Mouse (Mus musculus) v-Abl transformed pro-B cells (cell line): ENCODE results near the gene Prkcg.

ENCODE experiments used
- in situ Hi-C, 2 experiments: fragments of 400-800 bp; cut with MboI; formaldehyde crosslinking; loops; one replicate each; pipeline ENCODE4 v1.15.1; 2025; ENCODE audit not compliant: unreplicated experiment in 2 of 2

The Prkcg gene

DNA sequence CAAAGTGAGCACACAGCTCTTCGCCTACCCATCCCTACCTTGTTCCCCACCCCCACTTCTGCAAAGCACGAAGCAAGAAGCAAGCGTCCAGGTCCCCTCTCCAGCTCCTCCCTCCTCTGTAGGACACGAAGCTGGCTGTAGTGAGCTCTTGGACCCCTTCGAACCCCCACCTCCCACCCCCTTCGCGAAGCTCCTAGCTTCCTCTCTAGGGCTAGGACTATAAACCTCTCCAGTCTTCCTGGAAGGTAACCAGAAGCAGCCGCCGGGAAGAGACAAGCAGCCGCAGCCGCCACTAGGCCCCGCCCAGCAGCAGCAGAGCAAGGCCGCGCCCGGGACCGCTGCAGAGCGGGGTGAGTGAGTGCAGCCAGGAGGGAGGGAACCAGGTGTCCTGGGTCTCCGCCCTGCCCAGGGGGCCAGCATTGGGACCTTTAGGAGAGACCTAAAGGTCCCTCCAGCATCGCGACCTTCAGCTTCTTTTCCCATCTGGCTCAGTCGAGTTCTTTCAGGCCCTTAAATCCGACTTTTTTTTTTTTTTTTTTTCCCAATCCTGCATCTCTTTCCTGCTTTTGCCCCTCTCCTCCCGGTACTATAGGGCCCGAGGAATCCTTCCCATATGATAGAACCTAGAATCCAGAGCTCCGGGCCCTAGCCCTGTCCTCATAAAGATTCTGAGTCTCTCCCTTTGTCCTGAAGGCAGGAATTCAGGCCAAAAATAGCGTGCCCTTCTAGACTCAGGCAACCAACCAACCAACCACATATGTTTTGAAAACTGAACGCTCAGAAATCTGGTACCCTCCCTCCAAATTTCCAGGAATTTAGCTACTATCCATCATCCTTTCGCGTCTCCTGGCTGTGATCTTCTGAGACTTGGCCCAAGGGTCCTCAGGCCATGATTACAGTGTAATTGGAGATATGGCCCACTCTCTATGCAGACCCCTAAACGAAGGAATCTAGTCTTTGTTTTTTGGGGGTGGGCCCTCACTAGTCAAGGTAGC, at the start of gene Prkcg, which contains the start of gene Myadm:
Prkcg (plus strand) TSS at position 204 of the 995 bp plus-strand sequence.
Myadm (plus strand) TSS at position 105 of the 995 bp plus-strand sequence.
- in situ Hi-C loops, result loop anchor here (25.0 kb wide), 6 partner anchors 398 to 1748 kb away; partner anchors contain the start of genes Mboat7 (in 2 of the 2), Tmc4 (in 2 of the 2), Tsen34 (in 2 of the 2) and 4632433K11Rik (in 1 of the 2)

DNA sequence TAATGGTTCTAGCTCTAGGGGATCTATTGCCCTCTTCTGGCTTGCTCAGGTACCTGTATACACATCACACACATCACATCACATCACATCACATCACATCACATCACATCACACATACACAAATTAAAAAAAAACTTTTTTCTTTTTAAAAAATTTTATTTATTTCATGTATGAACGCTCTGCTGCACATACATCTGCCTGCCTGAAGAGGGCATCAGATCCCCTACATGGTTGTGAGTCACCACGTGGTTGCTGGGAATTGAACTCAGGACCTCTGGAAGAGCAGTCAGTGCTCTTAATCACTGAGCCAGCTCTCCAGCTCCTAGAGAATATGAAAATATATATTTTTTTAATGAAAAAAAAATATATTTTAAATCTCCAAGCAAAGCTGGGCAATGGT, 49.8 kb upstream of the Prkcg start:
- in situ Hi-C loops, result no loop called here

DNA sequence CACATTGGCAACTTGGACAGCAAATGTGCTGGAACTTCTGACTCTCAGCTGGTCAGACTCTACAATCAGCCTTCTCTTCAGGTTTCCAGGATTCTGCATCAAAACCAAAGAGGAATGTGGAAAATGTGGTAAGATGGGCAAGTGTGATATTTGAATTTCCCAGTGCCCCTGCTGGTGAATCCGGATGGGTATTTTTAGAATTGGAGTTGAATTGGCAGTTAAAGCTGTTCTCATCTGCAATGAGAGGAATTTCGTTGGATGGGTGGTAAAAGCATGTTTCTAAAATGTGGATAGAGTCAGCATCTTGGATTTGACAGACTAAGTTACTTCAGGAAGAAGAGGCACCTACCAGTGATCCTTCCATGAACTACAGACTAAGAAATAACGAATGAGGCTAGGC, 28.3 kb upstream of the Prkcg start:
- in situ Hi-C loops, result loop anchor here in 1 of 2 experiments (5.0 kb wide), 1 partner anchor 42 kb away; no protein-coding TSS in a partner anchor

DNA sequence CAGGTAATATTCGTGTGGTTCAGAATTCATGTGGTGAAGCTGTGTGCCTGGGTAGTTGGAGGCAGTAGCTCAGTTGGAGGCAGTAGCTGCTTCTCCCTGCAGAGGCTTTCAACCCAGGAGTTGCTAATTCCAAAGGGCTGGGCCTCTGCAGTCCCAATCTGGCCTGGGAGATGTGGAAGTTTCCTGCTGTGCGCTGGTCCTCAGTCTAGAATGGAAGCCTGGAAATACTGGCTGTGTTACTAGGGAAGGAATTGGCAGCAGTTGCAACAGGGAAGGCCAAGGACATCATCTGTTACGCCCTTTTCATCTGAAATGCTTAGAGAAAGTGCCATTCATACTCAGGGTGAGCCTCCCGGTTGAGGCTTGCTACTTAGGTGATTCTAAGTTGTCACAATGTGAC, 27.5 kb upstream of the Prkcg start:
- in situ Hi-C loops, result loop anchor here in 1 of 2 experiments (5.0 kb wide), 1 partner anchor 41 kb away; no protein-coding TSS in a partner anchor

DNA sequence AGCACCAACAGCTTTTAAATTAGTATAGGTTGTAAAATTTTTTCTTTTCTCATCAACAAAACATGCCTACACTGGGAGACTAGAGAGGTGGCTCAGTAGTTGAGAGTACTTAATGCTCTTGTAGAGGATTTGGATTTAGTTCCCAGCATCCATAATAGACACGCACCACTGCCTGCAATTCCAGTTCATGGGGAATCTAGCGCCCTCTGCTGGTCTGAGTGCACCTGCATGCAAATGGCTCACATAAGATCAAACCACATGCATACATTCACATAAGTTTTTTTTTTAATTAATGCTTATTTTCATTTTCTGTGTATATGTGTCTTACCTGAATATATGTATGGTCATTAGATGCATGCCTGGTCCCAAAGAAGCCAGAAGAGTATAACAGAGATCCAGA, 26.2 kb upstream of the Prkcg start:
- in situ Hi-C loops, result loop anchor here in 1 of 2 experiments (5.0 kb wide), 1 partner anchor 40 kb away; no protein-coding TSS in a partner anchor

DNA sequence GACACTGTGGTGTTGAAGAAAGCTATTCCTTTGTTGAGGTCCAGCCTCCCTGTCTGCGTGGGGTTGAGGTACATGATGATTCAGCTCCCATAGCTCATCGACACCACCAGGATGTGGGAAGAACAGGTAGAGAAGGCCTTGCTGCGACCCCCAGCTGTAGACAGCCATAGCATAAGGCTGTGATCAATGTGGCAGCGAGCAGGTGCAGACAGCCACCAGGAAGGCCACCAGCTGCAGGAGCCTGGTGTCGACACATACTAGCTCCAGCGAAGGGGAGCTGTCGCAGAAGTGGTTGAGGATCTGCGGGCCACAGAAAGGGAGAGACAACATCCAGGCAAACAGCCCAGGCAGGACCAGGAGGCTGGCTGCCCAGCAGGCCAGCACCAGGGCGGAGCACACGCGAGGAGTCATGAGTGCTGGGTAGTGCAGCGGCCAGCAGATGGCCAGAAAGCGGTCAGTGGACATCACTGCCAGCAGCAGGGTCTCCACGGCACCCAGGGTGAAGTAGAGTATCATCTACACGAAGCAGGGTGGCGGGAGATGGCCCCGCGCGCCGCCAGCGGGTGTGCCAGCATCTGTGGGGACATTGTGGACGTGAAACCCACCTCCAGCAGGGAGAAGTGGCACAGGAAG, 24.5 kb upstream of the Prkcg start:
- in situ Hi-C loops, result loop anchor here (5.0 kb wide), 1 partner anchor 38 kb away; no protein-coding TSS in a partner anchor

DNA sequence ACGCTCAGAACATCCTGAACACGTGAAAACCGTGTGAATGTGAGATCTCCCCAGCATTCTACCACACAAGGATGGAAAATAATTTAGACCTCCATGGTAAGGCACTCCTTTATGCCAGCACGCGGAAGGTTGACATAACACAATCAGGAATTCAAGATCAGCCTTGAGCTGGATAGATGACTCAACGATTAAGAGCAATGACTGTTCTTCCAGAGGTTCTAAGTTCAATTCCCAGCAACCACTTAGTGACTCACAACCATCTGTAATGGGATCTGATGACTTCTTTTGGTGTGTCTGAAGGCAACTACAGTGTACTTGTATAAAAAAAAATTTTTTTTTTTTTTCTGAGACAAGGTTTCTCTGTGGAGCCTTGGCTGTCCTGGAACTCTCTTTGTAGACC, 23.7 kb upstream of the Prkcg start:
- in situ Hi-C loops, result loop anchor here in 1 of 2 experiments (5.0 kb wide), 1 partner anchor 37 kb away; no protein-coding TSS in a partner anchor

DNA sequence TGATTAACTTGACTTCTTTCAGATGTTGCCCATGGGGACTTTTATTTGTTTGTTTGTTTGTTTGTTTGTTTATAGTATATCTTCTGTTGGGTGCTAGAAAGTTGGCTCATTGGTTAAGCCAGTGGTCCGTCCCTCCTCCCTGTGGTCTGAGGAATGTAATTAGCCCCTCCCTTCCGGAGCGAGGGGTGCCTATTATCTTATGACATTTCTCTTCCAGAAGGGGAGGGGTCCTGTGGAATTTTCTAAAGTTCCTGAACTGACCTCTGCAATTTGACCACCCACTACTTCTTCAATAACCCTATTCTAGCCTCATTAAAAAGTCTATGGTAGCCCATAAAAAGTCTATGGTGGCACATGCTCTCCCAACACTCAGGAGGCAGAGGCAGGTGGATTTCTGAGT, 21.7 kb upstream of the Prkcg start:
- in situ Hi-C loops, result loop anchor here in 1 of 2 experiments (5.0 kb wide), 1 partner anchor 35 kb away; no protein-coding TSS in a partner anchor

DNA sequence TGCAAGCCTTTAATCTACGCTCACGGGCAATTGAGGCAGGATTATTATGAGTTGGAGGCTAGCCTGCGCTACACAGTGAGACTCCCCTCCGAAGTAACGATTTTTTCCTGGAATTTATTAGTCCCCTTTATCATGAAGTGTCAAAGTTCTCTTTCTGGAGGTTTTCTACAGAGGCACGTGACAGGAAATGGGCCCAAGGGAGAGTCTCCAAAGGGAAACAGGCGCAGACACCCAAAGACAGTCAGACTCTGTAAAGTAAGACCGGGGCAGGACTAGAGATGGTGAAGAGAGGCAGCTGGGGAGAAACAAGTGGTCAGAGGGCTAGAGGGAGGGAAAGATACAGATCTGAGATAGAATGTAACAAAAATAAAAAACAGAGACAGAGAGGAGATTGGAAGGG, 21.1 kb upstream of the Prkcg start:
- in situ Hi-C loops, result loop anchor here in 1 of 2 experiments (5.0 kb wide), 1 partner anchor 34 kb away; no protein-coding TSS in a partner anchor

DNA sequence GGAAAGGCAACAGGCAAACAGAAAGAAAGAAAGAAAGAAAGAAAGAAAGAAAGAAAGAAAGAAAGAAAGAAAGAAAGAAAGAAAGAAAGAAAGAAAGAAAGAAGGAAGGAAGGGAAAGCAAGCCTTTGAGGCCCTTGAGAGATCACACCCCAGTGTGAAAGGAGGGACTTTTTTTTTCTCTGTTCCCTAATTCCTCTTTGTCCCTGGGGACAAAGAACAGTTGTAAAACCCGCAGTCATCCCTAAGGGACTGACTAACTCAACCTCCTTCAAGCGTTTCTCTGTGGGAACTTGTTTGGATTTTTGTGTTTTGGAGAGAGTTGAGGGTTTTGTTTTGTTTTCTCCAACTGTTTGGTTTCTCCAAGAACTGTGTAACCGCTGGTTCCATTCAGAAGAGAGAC, 20.7 kb upstream of the Prkcg start:
- in situ Hi-C loops, result loop anchor here in 1 of 2 experiments (5.0 kb wide), 1 partner anchor 34 kb away; no protein-coding TSS in a partner anchor

DNA sequence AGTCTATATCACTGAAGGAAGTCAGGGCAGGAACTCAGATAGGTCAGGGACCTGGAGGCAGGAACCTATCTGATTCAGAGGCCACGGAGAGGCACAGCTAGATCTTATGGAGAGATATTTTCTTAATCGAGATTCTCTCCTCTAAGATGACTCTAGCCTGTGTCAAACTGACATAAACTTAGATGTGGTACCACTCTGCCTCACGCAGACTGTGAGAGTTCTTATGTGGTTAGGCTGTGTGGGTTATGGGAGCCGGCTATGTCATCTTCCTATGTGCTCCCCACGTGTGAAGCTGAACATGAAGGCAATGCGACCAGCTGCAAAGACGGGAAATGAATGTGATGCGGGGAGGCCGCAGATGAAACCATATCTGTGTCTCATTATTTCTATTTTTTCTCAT, 16.8 kb upstream of the Prkcg start:
- in situ Hi-C loops, result no loop called here

DNA sequence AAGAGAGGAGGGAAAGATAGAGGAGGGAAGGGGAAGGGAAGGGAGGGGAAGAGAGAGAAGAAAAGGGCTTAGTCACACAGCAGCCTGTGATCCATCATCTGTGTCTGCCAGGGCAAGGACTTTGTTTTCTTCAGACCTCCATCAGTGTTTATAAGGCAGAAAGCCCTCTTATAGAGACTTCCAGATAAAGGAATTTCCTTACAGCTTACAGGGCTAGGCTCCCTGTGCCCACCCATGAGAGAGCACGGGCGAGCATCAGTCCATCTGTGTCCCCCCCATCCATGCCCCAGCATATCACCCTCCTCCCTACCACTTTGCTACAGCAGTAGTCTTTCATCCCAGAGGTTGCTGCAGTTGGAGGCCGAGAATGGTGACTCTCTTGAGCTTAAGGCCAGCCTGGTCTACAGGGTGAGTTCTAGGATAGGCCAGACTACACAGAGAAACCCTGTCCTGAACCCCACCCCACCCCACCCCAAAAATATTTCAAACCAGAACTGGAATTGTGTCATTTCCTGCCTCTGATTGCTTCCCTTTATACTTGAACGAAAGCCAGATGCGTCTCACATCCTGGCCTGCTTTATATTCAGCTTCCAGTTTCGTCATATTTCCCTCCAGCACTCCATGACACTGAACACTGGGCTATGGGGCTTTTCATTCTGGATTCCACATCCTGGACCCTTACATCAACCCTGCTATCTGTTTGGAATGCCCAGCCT, 13.4 kb upstream of the Prkcg start:
- in situ Hi-C loops, result loop anchor here (25.0 kb wide), 6 partner anchors 412 to 1762 kb away; partner anchors contain the start of genes Mboat7 (in 2 of the 2), Tmc4 (in 2 of the 2), Tsen34 (in 2 of the 2) and 4632433K11Rik (in 1 of the 2)

DNA sequence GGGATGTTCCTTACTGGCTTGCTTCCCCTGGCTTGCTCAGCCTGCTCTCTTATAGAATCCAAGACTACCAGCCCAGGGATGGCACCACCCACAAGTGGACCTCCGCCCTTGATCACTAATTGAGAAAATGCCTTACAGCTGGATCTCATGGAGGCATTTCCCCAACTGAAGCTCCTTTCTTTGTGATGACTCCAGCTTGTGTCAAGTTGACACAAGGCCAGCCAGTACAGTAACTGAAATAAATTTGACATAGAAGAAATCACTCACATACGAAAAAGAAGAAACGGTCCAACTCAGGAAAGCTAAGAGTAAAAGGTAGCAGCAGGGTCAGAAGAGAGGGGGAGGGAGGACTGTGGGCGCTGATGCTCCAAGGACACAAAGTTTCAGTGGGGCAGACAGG, 12.2 kb upstream of the Prkcg start:
- in situ Hi-C loops, result loop anchor here (25.0 kb wide), 6 partner anchors 411 to 1761 kb away; partner anchors contain the start of genes Mboat7 (in 2 of the 2), Tmc4 (in 2 of the 2), Tsen34 (in 2 of the 2) and 4632433K11Rik (in 1 of the 2)

DNA sequence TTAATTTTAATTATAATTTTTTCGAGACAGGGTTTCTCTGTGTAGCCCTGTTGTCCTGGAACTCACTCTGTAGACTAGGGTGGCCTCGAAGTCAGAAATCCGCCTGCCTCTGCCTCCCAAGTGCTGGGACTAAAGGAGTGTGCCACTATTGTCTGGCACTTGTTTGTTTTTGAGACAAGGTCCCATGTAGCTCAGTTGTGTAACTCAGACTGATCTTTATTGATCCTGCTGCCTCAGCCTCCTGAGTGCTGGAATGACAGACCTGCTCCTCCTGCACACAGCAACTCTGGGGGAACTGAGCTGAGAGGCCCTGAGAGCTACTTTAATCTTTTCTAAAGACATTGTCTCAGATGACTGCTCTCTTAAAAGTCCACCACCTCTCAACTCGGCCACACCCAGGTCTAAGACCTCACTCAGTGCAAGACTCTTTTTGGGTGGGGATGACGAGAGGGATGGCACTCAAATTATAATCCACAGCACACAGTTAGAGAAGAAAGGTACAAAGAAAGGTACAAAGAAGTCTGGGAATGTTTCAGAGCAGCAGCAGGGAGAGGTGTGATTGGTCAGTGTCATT, 8.8 kb upstream of the Prkcg start:
- in situ Hi-C loops, result loop anchor here (25.0 kb wide), 6 partner anchors 407 to 1757 kb away; partner anchors contain the start of genes Mboat7 (in 2 of the 2), Tmc4 (in 2 of the 2), Tsen34 (in 2 of the 2) and 4632433K11Rik (in 1 of the 2)

DNA sequence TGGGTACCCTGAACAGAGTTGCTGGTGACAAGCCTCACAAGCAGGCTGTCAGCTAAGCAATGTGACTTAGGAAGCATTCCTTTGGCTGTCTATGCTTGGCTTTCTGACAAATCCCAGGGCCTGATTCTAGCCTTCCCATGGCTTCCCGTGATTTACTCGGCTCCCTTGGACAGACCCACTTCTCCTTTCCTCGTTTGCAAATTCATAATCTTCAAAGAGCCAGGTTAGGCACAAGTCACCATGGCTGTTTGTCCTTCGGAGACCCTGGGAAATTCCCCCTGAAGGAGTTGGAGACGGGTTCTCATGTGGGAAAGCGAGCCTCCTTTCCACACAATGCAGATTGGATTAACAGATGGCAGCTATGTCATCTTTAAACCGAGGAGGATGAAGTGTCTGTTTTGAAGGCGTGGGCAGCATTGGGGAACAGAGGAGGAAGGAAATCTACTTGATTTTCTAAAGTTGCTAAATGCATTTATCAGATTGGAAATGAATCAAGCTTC, 8.3 kb upstream of the Prkcg start:
- in situ Hi-C loops, result loop anchor here (25.0 kb wide), 6 partner anchors 407 to 1757 kb away; partner anchors contain the start of genes Mboat7 (in 2 of the 2), Tmc4 (in 2 of the 2), Tsen34 (in 2 of the 2) and 4632433K11Rik (in 1 of the 2)

DNA sequence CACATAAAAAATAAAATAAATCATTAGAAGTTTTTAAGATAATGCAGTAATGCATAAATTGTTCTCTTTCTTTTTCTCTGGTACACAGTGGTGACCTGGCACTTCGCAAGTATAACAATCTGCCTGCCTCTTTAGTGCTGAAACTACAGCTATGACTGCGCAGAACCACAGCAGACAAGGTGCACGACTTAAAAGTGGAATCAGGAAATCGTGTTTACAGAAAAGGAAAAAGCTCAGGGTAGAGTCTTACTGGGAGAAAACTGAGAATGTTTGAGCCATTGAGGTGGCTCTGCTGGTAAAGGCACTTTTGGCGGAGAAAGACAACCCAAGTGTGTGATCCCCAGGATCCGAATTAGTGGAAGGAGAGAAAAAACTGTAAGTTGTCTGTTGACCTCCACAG, 7.2 kb upstream of the Prkcg start:
- in situ Hi-C loops, result loop anchor here (25.0 kb wide), 6 partner anchors 406 to 1756 kb away; partner anchors contain the start of genes Mboat7 (in 2 of the 2), Tmc4 (in 2 of the 2), Tsen34 (in 2 of the 2) and 4632433K11Rik (in 1 of the 2)

DNA sequence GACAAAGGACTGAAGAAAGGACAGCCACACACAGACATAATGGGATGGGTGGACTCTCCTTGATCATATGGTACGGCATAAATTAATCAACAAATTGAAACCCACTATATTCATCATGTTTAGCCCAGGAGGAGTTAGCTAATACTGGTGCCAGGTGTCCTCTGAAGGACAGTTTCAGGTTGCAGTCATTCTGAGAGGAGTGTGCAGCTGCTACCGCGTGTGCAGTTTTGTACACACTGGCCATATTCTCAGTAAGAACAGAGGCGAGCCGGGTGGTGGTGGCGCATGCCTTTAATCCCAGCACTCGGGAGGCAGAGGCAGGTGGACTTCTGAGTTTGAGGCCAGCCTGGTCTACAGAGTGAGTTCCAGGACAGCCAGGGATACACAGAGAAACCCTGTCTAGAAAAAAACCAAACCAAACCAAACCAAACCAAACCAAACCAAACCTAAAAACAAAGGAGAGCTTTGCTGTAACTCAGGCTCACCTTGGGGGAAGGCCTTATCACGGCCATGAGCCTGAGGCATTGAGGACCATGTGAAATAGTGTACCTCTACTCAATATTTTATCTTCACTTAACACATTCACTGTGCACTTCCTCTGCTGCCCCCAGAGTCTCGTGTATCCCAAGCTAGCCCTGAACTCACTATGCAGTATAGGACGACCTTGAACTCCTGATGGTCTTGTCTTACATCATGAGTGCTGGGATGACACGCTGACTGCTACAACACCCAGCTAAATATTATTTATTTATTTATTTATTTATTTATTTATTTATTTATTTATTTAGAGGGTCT, 5.7 kb upstream of the Prkcg start:
- in situ Hi-C loops, result loop anchor here (25.0 kb wide), 6 partner anchors 404 to 1754 kb away; partner anchors contain the start of genes Mboat7 (in 2 of the 2), Tmc4 (in 2 of the 2), Tsen34 (in 2 of the 2) and 4632433K11Rik (in 1 of the 2)
